Mouse (Mus musculus) embryonic fibroblast, embryonic 13.5 days (primary cell): Measurements from ENCODE around the gene Stox2. TPM values are rescaled to one million over a fixed set of nuclear protein-coding genes. Genes with fewer than 3 reads are reported as not detected.

Experiments used
- H3K27ac ChIP-seq: 2 replicates; pipeline ENCODE4 v1.5.1; 2012; ENCODE audit warnings: low read length, control low read depth, inconsistent platforms; ENCODE audit not compliant: insufficient read depth
- H3K4me1 ChIP-seq: 2 replicates; pipeline ENCODE4 v1.6.1; 2011; ENCODE audit warnings: low read length; ENCODE audit not compliant: control insufficient read depth, insufficient read depth
- H3K4me3 ChIP-seq: 2 replicates; pipeline ENCODE4 v1.5.1; 2011; ENCODE audit warnings: mild to moderate bottlenecking, control low read depth, low read length; ENCODE audit not compliant: insufficient read depth
- CTCF ChIP-seq: IDR thresholded peaks from 2 replicates; pipeline ENCODE4 v1.5.1; 2011; ENCODE audit warnings: mild to moderate bottlenecking, control low read depth, low read length, moderate library complexity, borderline replicate concordance; ENCODE audit not compliant: insufficient read depth
- POLR2A ChIP-seq: IDR thresholded peaks from 2 replicates; pipeline ENCODE4 v1.6.1; 2011; ENCODE audit warnings: low read depth, mild to moderate bottlenecking, control low read depth, low read length, moderate library complexity
- polyA plus RNA-seq: library from polyadenylated mRNA; stranded (reverse); fragments of >200 nt; gene quantifications from 2 replicates; pipeline ENCODE4 v1.2.4, GENCODE M21; 2011; ENCODE audit warnings: low read depth; ENCODE audit not compliant: missing spikeins, insufficient read length

Stox2 gene
- polyA plus RNA-seq, 1 experiment = 33.7 TPM

DNA sequence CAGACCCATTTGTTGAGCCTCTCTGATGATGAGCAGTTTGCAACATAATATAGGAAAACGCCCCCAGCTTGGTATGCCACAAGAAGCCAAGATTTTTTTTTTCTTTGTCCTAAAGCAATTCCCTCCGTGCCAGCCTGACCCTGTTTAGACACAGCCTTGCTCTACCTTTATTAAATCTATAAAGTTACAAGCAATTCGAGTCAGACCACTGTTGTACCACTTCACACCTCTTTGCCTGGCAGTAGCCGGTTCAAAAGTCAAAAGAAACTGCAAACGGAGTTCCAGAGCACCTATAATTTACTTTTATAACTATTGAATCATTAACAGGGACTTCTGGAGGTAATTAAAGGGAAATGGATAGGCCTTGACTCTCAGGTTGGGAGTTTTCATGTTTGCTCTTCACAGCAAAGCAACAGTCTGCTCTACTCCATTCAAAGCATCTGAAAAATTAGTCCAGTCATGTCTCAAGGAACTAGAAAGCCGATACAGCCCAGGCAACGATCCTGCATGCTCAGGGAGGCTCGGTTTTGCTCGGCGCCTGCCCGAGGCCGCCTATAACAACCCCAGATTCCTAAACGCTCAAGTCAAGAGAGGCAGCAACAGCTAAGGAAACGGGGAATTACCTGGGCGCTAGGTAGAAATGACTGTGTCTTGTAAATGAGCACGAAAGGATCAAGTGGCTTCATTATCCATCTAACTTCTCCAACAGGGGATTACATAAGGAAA, 77.0 kb downstream of the Stox2 start:
- H3K4me3 ChIP-seq = no peak overlapping the region
- no peak overlapping the region for H3K27ac ChIP-seq
- TF ChIP-seq CTCF = no peak
- no peak for TF ChIP-seq POLR2A
- no peaks in the 10 kb centered on the region for H3K4me1 ChIP-seq

DNA sequence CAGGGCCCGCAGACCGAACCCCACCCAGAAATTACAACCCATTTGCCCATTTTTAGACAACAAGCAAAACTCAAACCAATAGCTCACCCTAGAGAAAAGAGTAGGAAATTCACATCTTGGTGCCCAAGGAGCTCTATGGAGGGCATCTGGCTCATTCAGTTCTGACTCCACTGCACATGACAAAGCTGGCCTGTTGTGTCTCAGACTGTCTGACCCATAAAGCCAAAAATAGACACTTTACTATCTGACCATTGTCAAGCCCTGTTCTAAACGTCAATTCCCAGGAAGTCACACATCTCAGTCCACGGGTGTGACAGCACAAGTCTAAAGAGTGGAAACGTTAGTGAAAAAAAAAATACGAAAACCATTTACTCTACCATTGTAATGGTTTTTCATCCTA, 79.1 kb downstream of the Stox2 start:
- Histone ChIP-seq H3K4me3 (no peak overlapping the region), H3K27ac (no peak overlapping the region), H3K4me1 (no peaks in the 10 kb centered on the region)
- TF ChIP-seq POLR2A = no peak
- TF ChIP-seq CTCF = no peak

DNA sequence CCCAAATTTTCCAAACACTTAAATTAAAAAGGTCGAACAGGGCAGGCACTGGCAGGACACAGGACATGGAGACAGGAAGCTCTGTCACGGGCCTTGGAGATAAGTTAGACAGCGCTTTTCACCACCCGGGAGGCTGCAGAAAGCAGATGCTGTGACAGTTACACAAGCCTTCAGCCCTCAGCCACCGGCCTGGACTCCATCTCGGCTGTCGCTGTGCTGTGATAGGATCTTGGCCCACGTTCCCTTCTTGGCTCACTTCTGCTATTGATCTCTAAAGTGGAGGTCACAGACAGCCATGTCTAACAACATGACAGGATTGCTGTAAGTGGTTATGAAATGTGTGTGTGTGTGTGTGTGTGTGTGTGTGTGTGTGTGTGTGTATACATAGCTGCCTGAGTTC, 82.9 kb downstream of the Stox2 start:
- Histone ChIP-seq H3K4me1 (no peaks in the 10 kb centered on the region), H3K4me3 (no peak overlapping the region), H3K27ac (no peak overlapping the region)
- TF ChIP-seq CTCF = no peak
- TF ChIP-seq POLR2A = no peak

DNA sequence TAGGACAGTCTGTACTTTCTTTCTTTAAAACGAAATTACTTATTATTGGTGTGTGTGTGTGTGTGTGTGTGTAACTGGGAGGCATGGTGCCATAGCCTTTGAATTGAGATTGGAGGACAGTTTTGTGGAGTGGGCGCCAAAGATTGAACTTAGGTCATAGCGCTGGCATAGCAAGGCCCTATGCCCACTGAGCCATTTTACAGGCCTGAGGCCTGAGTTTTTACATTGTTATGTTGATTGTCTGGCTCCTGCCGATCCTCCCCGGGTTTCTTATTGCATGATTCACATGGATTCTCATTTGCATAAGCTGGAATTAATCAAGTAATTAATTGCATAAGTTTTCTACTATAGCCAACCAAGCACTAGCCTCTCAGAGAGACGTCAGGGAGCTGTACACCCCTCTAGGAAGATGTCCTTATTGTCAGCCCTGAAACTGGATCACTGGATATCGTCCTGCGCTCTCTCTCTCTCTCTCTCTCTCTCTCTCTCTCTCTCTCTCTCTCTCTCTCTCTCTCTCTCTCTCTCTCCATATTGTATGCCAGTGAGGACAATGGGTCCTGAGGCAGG, 90.7 kb downstream of the Stox2 start:
- TF ChIP-seq CTCF = no peak
- TF ChIP-seq POLR2A = no peak
- Histone ChIP-seq H3K27ac (no peak overlapping the region), H3K4me1 (peaks cover 12% of the 10 kb centered on the region; the same call in 1 of the 2 replicates)

DNA sequence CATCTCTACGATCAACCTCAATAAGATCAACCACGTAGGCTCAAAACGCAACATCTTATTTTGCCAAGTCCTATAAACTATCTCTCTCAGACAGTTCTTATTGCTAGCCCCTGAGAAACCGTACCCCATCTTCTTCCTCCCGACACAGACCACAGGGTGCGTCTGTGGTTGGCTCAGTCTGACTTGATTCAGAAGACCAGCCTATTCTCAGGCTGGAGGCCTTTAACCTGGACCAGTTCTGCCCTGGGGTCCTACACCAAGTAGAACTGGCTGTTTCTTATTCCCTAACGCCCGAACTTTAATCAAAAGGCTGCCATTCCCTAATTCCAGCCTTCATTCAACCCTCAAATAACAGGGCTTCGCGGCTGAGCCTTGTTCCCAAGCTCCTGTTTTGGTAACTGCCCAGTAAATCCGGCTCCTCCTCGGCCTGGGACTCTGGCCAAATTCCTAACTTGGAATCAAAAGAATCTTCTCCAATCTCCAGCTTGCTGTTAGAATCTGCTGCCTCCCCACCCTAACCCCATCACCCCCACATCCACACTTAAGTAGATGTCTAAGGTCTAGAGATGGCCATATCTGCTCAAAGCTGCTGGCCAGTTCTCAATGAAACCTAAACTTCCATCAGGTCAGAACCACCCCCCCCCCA, 91.5 kb downstream of the Stox2 start:
- TF ChIP-seq POLR2A = no peak
- no peak for TF ChIP-seq CTCF
- Histone ChIP-seq H3K27ac (peak overlapping the region; percentile 31), H3K4me3 (no peak overlapping the region), H3K4me1 (peaks cover 16% of the 10 kb centered on the region; the same call in 1 of the 2 replicates)

More for the DNA sequence above, 90.7 kb downstream of the Stox2 start:
- H3K4me3 ChIP-seq = no peak overlapping the region

DNA sequence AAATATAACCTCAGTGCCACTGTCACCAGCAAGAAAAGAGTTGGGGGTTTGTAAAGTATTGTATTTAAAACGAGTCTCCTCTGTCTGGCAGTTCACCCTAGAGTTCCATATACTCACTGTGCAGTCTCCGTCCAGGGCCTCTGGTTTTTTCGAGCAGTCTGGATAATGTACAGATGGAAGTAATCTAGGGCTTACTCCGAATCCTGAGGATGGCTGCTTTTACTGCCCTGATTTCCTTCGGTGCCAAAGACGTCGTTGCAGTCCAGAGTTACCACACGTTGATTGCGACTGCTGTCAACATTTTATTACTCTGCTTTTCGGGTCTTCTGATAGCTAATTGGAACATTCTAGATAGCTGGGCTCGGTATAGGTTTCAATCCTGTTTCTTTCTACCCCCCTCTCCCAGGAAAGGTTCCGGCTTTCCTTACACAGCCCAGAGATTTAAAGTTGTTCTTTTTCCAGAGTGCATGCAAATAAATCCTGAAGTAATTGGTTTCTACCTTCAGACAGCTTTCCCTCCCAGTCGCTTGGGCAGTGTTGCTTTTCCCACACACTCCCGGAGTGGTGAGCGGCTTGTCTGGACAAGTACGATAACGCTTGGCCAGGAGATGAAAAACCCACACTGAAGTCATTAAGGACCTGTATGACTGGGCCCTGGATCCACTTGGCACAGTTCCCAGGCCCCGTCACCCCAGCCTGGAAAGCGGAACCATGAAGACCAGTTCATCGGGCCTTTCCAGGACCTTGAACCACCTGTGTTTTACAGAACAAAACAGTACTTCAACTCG, 94.1 kb downstream of the Stox2 start:
- peaks cover 16% of the 10 kb centered on the region; the same call in 1 of the 2 replicates for H3K4me1 ChIP-seq

DNA sequence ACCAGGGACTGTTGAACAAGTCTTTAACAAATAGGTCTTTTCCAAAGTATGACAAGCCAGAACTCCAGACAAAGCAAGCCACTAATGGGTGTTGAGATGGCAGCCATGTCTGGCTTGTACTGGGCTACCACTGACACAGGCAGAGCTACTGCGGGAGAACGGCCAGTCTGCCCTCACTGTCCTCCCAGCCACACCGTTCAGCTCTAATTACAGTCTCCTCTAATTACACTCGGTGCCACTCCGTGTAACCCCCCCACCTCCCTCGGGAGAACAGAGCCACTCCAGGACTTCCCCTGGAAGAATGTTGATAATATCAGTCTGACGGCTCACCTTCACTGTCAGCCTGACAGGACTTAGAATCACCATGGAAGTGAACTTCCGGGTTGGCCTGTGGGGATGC, 97.1 kb downstream of the Stox2 start:
- peaks cover 7% of the 10 kb centered on the region; the same call in 1 of the 2 replicates for H3K4me1 ChIP-seq
- H3K27ac ChIP-seq = no peak overlapping the region
- TF ChIP-seq CTCF = no peak
- no peak for TF ChIP-seq POLR2A
- no peak overlapping the region for H3K4me3 ChIP-seq

More for the DNA sequence above, 94.1 kb downstream of the Stox2 start:
- Histone ChIP-seq H3K4me3 (peak overlapping the region; percentile 84), H3K27ac (peak overlapping the region; percentile 99)
- TF ChIP-seq POLR2A (peak; percentile 82), CTCF (no peak)

DNA sequence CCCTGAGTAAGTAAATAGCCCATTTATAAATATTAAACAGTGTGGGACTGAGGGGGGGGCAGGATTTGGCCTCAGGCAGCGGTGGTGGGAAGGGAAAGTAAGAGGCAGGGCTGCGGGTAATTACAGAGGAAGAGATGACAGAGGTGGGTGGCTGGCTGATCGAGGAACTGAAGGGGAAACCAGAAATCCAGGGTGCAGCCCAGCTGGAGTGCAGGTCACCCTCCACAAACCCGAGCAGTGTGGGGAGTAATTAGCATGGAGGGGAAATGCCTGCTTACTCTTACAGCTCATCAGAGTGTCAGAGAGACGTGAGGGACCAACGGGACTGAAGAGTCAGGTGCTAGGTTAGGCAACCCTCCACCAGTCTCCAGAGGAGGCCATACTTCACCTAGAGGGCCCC, 98.4 kb downstream of the Stox2 start:
- TF ChIP-seq POLR2A (no peak), CTCF (no peak)
- H3K4me3 ChIP-seq = no peak overlapping the region
- H3K27ac ChIP-seq = no peak overlapping the region
- peaks cover 7% of the 10 kb centered on the region; the same call in 1 of the 2 replicates for H3K4me1 ChIP-seq

DNA sequence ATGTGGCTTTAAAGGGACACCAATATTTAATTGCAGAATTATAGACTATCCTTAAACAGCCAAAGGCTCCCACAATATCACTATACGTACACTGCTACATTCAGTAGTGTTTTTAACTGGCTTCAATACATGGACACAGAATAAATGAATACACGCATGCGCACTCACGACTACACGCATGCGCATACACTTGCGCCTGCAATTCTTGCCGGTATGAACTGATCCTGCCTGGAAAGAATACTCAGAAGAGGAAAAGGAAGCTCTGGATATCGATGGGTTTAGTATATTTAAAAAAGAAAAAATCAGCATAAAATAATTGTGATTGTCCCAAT, 100.4 kb downstream of the Stox2 start:
- peaks cover 13% of the 10 kb centered on the region for H3K4me1 ChIP-seq
- H3K27ac ChIP-seq = no peak overlapping the region
- TF ChIP-seq CTCF (no peak), POLR2A (no peak)
- H3K4me3 ChIP-seq = no peak overlapping the region

DNA sequence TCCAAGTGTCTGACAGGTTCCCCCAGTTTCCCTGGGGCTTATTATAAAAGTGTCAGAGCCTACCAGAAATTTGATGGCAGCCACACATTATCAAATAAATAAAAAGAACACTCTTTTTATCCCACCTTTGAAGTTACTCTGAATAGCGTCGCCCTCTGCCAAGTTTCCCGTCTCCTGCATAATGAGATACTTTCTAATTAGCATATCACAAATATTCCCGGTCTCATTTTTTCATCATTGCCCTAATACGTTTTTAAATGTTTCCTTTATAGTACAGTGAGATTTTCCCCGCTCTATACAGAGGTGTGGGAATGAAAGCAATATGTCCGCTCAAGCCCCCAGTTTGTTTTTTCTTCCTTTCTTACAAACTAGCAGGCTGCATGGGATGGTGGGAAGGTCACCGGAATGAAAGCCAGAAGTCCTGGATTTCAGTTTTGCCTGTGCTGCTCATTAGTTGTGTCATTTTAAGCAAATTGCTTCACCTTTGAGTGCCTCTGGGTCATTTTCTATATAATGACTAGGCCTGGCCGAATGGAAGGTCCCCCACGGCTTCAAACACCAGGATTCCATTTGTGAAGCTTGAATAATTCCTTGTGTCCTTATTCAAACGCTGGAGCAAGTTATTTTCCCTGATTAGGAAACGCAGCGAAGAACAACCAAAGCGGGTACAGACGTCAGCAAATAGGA, 100.9 kb downstream of the Stox2 start:
- H3K4me3 ChIP-seq = no peak overlapping the region
- no peak overlapping the region for H3K27ac ChIP-seq
- TF ChIP-seq POLR2A (no peak), CTCF (no peak)
- peaks cover 14% of the 10 kb centered on the region for H3K4me1 ChIP-seq
